Mouse (Mus musculus) ES-Bruce4 (cell line): ENCODE results near the gene Lbx2.

Experiments used
- CTCF ChIP-seq: IDR thresholded peaks from one replicate; pipeline ENCODE4 v1.8.1; 2011; ENCODE audit warnings: low read depth, low read length
- POLR2A ChIP-seq: IDR thresholded peaks from one replicate; pipeline ENCODE4 v1.8.1; 2011; ENCODE audit warnings: low read length; ENCODE audit not compliant: insufficient read depth

GRCm38 (mm10) chr6:83101316-83101687 is 15.1 kb downstream of the Lbx2 start, which contains the start of the genes Ccdc142 and Gm42688:
- no peak for TF ChIP-seq POLR2A
- TF ChIP-seq CTCF, result peak; percentile 46
